Comparison of ENCODE assay signal across 8 mouse cellular contexts in genomic region chr10:81560719-81561459, GRCm38 (mm10). TPM values are rescaled to one million over a fixed set of nuclear protein-coding genes. Genes with fewer than 3 reads are reported as not detected.
DNase-seq lines count a peak whose midpoint lies in the region; ATAC-seq and TF ChIP-seq lines count a peak whose summit lies in the region.

No protein-coding gene starts in this region.

- peaks cover 40% of the 10 kb centered on the region for H3K36me3 ChIP-seq in limb, embryonic 12.5 days
- H3K36me3 ChIP-seq in midbrain, embryonic 13.5 days: peaks cover 32% of the 10 kb centered on the region

- peak; percentile 79 to 86 for DNase-seq in adrenal gland, adult (ENCODE audit: inconsistent age in 2 of 2, low spot score in 1 of 2)
- no peak for DNase-seq in adrenal gland, postnatal 4 days (ENCODE audit: low spot score in 2 of 2)
- DNase-seq in heart, postnatal 4 days: peak; percentile 50
- peak; percentile 91 to 97 for DNase-seq in thymus, adult 18-20 months
- no peak for DNase-seq in cerebellum, postnatal 14 days

- H3K27me3 ChIP-seq in limb, embryonic 12.5 days: peaks cover 7% of the 10 kb centered on the region; the same call in 1 of the 2 replicates
- peaks cover 28% of the 10 kb centered on the region for H3K27me3 ChIP-seq in midbrain, embryonic 13.5 days

- peak overlapping the region; percentile 94 for H3K4me2 ChIP-seq in limb, embryonic 12.5 days
- H3K4me2 ChIP-seq in midbrain, embryonic 13.5 days (replicated peaks): peak overlapping the region; percentile 95

- WGBS in bone marrow, adult 2 months: 5% methylated on average over 16 of the region's 16 CpGs
- WGBS in limb, embryonic 12.5 days: 7% methylated on average over 16 of the region's 16 CpGs
- 39% methylated on average over 16 of the region's 16 CpGs for WGBS in midbrain, embryonic 13.5 days

- TF ChIP-seq CTCF in bone marrow, adult 2 months (IDR thresholded peaks at IDR 0.05; ENCODE audit: control insufficient read depth, insufficient read depth, low read length): no peak

- TF ChIP-seq POLR2A in bone marrow, adult 2 months (IDR thresholded peaks at IDR 0.05; ENCODE audit: borderline replicate concordance, control insufficient read depth, low read depth, low read length): peak; percentile 62; the same call in 1 of the 2 replicates

- peak overlapping the region; percentile 97 for H3K9ac ChIP-seq in limb, embryonic 12.5 days (replicated peaks)
- H3K9ac ChIP-seq in midbrain, embryonic 13.5 days (replicated peaks): peak overlapping the region; percentile 100

- no peak for ATAC-seq in limb, embryonic 12.5 days (ENCODE audit: insufficient number of reproducible peaks, insufficient read depth, low FRiP score, low TSS enrichment, low read depth)
- ATAC-seq in midbrain, embryonic 13.5 days: no peak; the same call in 1 of the 2 replicates

- peak overlapping the region; percentile 84; the same call in 1 of the 2 replicates for H3K27ac ChIP-seq in bone marrow, adult 2 months (ENCODE audit: control insufficient read depth, insufficient read depth, low read depth, low read length, poor library complexity)
- peak overlapping the region; percentile 94 for H3K27ac ChIP-seq in limb, embryonic 12.5 days
- peak overlapping the region; percentile 92 for H3K27ac ChIP-seq in midbrain, embryonic 13.5 days

- H3K9me3 ChIP-seq in limb, embryonic 12.5 days: peaks cover 3% of the 10 kb centered on the region; the same call in 1 of the 2 replicates
- H3K9me3 ChIP-seq in midbrain, embryonic 13.5 days: no peaks in the 10 kb centered on the region

- H3K4me3 ChIP-seq in bone marrow, adult 2 months (replicated peaks; ENCODE audit: control insufficient read depth, low read depth, low read length): peak overlapping the region; percentile 90
- H3K4me3 ChIP-seq in limb, embryonic 12.5 days (replicated peaks): peak overlapping the region; percentile 91
- H3K4me3 ChIP-seq in midbrain, embryonic 13.5 days (replicated peaks): peak overlapping the region; percentile 95

- H3K4me1 ChIP-seq in bone marrow, adult 2 months (ENCODE audit: control insufficient read depth, insufficient read depth, low read length): peaks cover 2% of the 10 kb centered on the region
- H3K4me1 ChIP-seq in limb, embryonic 12.5 days (replicated peaks): peaks cover 60% of the 10 kb centered on the region
- peaks cover 55% of the 10 kb centered on the region for H3K4me1 ChIP-seq in midbrain, embryonic 13.5 days (replicated peaks)

RNA-seq across cellular contexts. Expression of gene Aes, which starts 1.6 kb away (rescaled TPM):
- total RNA-seq in adrenal gland, postnatal 4 days (2021): 100 to 1,000 TPM; 639 to 647 TPM
- 183 and 306 TPM in 2 replicates for polyA plus RNA-seq in bone marrow, adult 2 months (2011; ENCODE audit: insufficient read depth, insufficient read length, low replicate concordance, missing spikeins)
- 100 to 1,000 TPM; 821 to 843 TPM for total RNA-seq in heart, postnatal 4 days (2021)
- 453 and 478 TPM in 2 replicates for polyA plus RNA-seq in limb, embryonic 12.5 days (2016; fragmentation: Nextera tagmentation; extraction: Ambion mirVana)
- polyA plus RNA-seq in midbrain, embryonic 13.5 days (2015; fragmentation: Nextera tagmentation; extraction: Ambion mirVana): 451 and 572 TPM in 2 replicates

RNA-seq across cellular contexts. Expression of gene Tle2, which starts 13.5 kb away (rescaled TPM):
- 10 to 100 TPM; 24.9 to 30.4 TPM for total RNA-seq in adrenal gland, postnatal 4 days (2021)
- 18.5 and 41.7 TPM in 2 replicates for polyA plus RNA-seq in bone marrow, adult 2 months (2011; ENCODE audit: insufficient read depth, insufficient read length, low replicate concordance, missing spikeins)
- 10 to 100 TPM; 15.3 to 17.1 TPM for total RNA-seq in heart, postnatal 4 days (2021)
- 39.4 and 45.6 TPM in 2 replicates for polyA plus RNA-seq in limb, embryonic 12.5 days (2016; fragmentation: Nextera tagmentation; extraction: Ambion mirVana)
- polyA plus RNA-seq in midbrain, embryonic 13.5 days (2015; fragmentation: Nextera tagmentation; extraction: Ambion mirVana): 23.6 and 26.2 TPM in 2 replicates

RNA-seq across cellular contexts. Expression of gene Gna11, which starts 15.9 kb away (rescaled TPM):
- 10 to 100 TPM; 74.2 to 74.4 TPM for total RNA-seq in adrenal gland, postnatal 4 days (2021)
- 12.3 and 23.8 TPM in 2 replicates for polyA plus RNA-seq in bone marrow, adult 2 months (2011; ENCODE audit: insufficient read depth, insufficient read length, low replicate concordance, missing spikeins)
- 10 to 100 TPM; 58.5 to 62.7 TPM for total RNA-seq in heart, postnatal 4 days (2021)
- polyA plus RNA-seq in limb, embryonic 12.5 days (2016; fragmentation: Nextera tagmentation; extraction: Ambion mirVana): 82.9 and 86.1 TPM in 2 replicates
- polyA plus RNA-seq in midbrain, embryonic 13.5 days (2015; fragmentation: Nextera tagmentation; extraction: Ambion mirVana): 74.5 and 77.1 TPM in 2 replicates

RNA-seq across cellular contexts. Expression of gene Gna15, which starts 36.9 kb away (rescaled TPM):
- 1 to 10 TPM in 1 of 2 experiments, under 1 TPM in 1; 0.67 to 1.2 TPM for total RNA-seq in adrenal gland, postnatal 4 days (2021)
- 5.4 and 9.4 TPM in 2 replicates for polyA plus RNA-seq in bone marrow, adult 2 months (2011; ENCODE audit: insufficient read depth, insufficient read length, low replicate concordance, missing spikeins)
- under 1 TPM; 0.48 to 0.56 TPM for total RNA-seq in heart, postnatal 4 days (2021)
- 1.2 and 1.4 TPM in 2 replicates for polyA plus RNA-seq in limb, embryonic 12.5 days (2016; fragmentation: Nextera tagmentation; extraction: Ambion mirVana)
- polyA plus RNA-seq in midbrain, embryonic 13.5 days (2015; fragmentation: Nextera tagmentation; extraction: Ambion mirVana): 0.94 and 1.0 TPM in 2 replicates

RNA-seq across cellular contexts. Expression of gene Tle6, which starts 40.0 kb away (rescaled TPM):
- total RNA-seq in adrenal gland, postnatal 4 days (2021): 10 to 100 TPM; 12.8 to 20.2 TPM
- polyA plus RNA-seq in bone marrow, adult 2 months (2011; ENCODE audit: insufficient read depth, insufficient read length, low replicate concordance, missing spikeins): 23.2 and 27.8 TPM in 2 replicates
- total RNA-seq in heart, postnatal 4 days (2021): 10 to 100 TPM in 1 of 2 experiments, 1 to 10 TPM in 1; 7.2 to 10.6 TPM
- polyA plus RNA-seq in limb, embryonic 12.5 days (2016; fragmentation: Nextera tagmentation; extraction: Ambion mirVana): 15.2 TPM in 2 replicates
- 2.8 and 4.4 TPM in 2 replicates for polyA plus RNA-seq in midbrain, embryonic 13.5 days (2015; fragmentation: Nextera tagmentation; extraction: Ambion mirVana)

Comparison
In these comparisons a context has a peak if more than half of its experiments do, and no peak if none do; other contexts are left out.
1. DNase-seq: peak in adrenal gland, adult (2 of 2), heart, postnatal 4 days (single experiment) and thymus, adult 18-20 months (2 of 2); none in adrenal gland, postnatal 4 days (0 of 2) and cerebellum, postnatal 14 days (0 of 2).
2. Peak in every context shown above with its lines, with median percentiles within 50 percentile points of each other: H3K27ac ChIP-seq and H3K4me3 ChIP-seq.